ENCODE assay signal across 8 mouse cellular contexts in the genomic region with DNA sequence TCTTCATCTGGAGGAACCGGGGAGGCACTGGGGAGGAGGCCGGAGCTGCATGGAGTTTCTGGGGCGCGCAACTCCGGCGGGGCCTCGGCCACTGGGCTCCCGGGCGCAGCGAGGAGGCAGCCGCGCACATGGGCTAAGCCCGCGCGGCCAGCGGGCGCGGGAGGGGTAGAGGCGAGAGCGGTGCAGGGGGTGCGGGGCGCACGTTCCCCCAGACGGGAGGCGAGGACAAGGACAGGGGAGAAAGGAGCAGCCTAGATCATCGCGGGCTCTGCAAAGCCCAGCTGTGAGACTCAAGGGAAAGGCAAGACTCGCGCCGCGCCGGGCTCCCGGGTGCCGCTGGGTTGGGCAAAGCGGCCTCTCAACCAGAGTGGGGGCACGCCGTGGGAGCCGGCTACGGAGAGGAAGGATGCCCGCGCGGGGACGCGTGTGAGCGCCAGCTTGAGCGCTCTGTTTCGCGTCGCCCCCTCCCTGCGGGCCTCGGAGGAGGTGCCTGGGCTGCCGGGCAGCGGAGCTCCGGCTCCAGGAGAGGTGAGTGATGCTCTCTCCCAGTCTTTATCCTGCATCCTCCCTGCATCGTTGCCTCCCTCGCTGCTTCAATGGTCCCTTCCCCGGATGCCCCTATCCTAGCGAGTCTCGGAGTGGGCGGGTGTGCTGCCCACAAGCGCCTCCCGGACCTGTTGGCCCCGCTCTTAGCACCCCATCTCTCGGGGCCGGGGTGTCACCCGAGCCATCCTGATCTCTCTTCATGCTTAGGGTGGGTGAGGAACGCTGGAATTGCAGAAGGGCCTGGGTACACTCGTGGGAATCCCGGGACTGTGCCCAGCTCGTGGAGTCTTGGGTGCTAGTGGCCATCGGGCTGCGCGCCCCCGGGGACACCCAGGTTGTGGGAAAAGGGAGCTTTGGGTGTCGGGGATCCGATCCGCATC.
DNase-seq lines count a peak whose midpoint lies in the region; ATAC-seq and TF ChIP-seq lines count a peak whose summit lies in the region.

No protein-coding gene starts in this region.

- TF ChIP-seq POLR2A in cerebellum, adult 2 months (IDR thresholded peaks at IDR 0.05; ENCODE audit: borderline replicate concordance, insufficient read depth, low read length): no peak

- no peaks in the 10 kb centered on the region for H3K9me3 ChIP-seq in kidney, postnatal 0 days (replicated peaks; ENCODE audit: low read length)

- intact Hi-C loops in left cerebral cortex, postnatal 25 days (cut with DNase I): loop anchor here (5.0 kb wide), 3 partner anchors 133 to 403 kb away; no protein-coding TSS in a partner anchor
- intact Hi-C loops in gastrocnemius, adult 2 months (cut with DNase I): no loop called here

- H3K36me3 ChIP-seq in kidney, postnatal 0 days (ENCODE audit: insufficient read depth, low read length): no peaks in the 10 kb centered on the region

- peak overlapping the region; percentile 25 for H3K4me3 ChIP-seq in kidney, postnatal 0 days (replicated peaks; ENCODE audit: low read depth, low read length)
- H3K4me3 ChIP-seq in cerebellum, adult 2 months (replicated peaks; ENCODE audit: insufficient read depth, low read depth, low read length): peak overlapping the region; percentile 72
- H3K4me3 ChIP-seq in gastrocnemius, adult 2 months: no peak overlapping the region

- peaks cover 12% of the 10 kb centered on the region for H3K4me1 ChIP-seq in kidney, postnatal 0 days (replicated peaks; ENCODE audit: insufficient read depth, low read length)
- H3K4me1 ChIP-seq in cerebellum, adult 2 months (ENCODE audit: control insufficient read depth, insufficient read depth, low read length): peaks cover 36% of the 10 kb centered on the region

- H3K4me2 ChIP-seq in kidney, postnatal 0 days (ENCODE audit: low read length): peak overlapping the region; percentile 63

- peaks cover 37% of the 10 kb centered on the region for H3K27me3 ChIP-seq in kidney, postnatal 0 days (ENCODE audit: insufficient read depth, low read length)
- H3K27me3 ChIP-seq in cerebellum, adult 2 months (ENCODE audit: control insufficient read depth, insufficient read depth, low read length): no peaks in the 10 kb centered on the region

- peak; percentile 13 for DNase-seq in kidney, postnatal 0 days (ENCODE audit: low spot score)
- DNase-seq in kidney, adult 11 months: no peak
- DNase-seq in cerebellum, adult 2 months: peak; percentile 71 to 79
- peak; percentile 67 to 77 for DNase-seq in left cerebral cortex, postnatal 25 days (ENCODE audit: low spot score in 2 of 2)
- peak; percentile 51 for DNase-seq in retina, embryonic 14.5 days (ENCODE audit: low spot score)
- no peak for DNase-seq in gastrocnemius, adult 2 months

- under 1% methylated on average over 73 of the region's 77 CpGs for WGBS in kidney, postnatal 0 days
- WGBS in cerebellum, adult 2 months: under 1% methylated on average over 75 of the region's 77 CpGs

- no peak for ATAC-seq in kidney, postnatal 0 days (replicated peaks; ENCODE audit: low FRiP score, low read depth)
- ATAC-seq in frontal cortex, adult (ENCODE audit: low TSS enrichment): peak; percentile 57
- ATAC-seq in inflammation-experienced regulatory T-cells, adult 6 months: no peak

- no peak for TF ChIP-seq CTCF in kidney, postnatal 0 days (IDR thresholded peaks at IDR 0.05; ENCODE audit: low read depth)
- no peak for TF ChIP-seq CTCF in cerebellum, adult 2 months (IDR thresholded peaks at IDR 0.05; ENCODE audit: borderline replicate concordance, insufficient read depth, low read depth, low read length)
- no peak for TF ChIP-seq CTCF in gastrocnemius, adult 2 months (IDR thresholded peaks at IDR 0.05)

- H3K9ac ChIP-seq in kidney, postnatal 0 days (ENCODE audit: low read depth, low read length): no peak overlapping the region

- no peak overlapping the region for H3K27ac ChIP-seq in kidney, postnatal 0 days
- H3K27ac ChIP-seq in cerebellum, adult 2 months (ENCODE audit: insufficient read depth, low read length): peak overlapping the region; percentile 57
- H3K27ac ChIP-seq in gastrocnemius, adult 2 months: no peak overlapping the region

Comparison
In these comparisons a context has a peak if more than half of its experiments do, and no peak if none do; other contexts are left out.
1. DNase-seq: peak in kidney, postnatal 0 days (single experiment), cerebellum, adult 2 months (2 of 2), left cerebral cortex, postnatal 25 days (2 of 2) and retina, embryonic 14.5 days (single experiment); none in kidney, adult 11 months (single experiment) and gastrocnemius, adult 2 months (single experiment).